Mouse (Mus musculus) mouse trophoblast stem cell (cell line): ENCODE results near the gene Dqx1.

Experiments
- in situ Hi-C, 2 experiments: fragments of 300-500 bp; cut with MseI, MboI; formaldehyde crosslinking; loops; 2 replicates in 1 of 2; 3 replicates in 1 of 2; pipeline ENCODE4 v1.15.1; 2025

Dqx1 gene

DNA sequence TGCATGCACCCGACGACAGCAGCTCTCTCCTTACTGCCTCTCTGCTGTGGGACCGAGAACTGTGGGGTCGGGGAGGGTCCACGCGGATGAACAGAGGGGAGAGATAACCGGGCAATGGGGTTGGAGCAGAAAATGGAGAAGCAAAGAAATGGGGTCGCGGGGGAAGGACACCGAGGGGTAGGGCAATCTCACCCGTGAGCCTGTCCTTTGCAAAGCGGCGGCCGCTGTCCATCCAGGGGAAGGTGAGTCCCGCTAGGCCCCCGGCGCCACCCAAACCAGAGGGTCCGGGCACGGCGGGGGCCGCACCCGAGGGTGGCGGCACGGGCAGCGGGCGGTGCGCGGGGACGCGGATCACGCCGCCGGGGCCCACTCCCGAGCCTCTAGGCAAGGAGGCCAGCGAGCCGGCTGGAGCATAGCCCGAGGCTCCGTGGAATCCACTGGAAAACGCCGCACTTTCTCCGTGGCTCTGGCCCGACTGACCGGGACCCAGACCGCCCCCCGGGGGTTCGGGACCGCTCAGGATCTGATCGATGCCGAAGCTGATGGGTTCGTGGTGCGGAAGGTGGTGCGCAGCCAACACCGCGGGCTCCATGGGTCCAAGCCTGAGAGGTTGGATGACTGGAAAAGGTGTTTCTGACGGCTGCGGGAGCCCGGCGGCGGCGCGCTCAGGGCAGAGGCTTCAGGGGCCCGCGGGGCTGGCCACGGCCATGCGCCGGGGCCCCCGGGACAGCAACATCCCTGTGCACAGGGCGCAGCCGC, 12.0 kb downstream of the Dqx1 start:
- in situ Hi-C loops, result no loop called here

DNA sequence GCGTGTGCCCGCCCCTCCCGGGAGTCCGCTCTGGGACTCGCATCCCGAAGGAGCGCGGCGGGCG, 12.4 kb downstream of the Dqx1 start, which contains the start of gene Tlx2:
Gene Tlx2, minus strand, starts transcription at position 47 of the 64 bp plus-strand sequence.
- in situ Hi-C loops, result no loop called here

DNA sequence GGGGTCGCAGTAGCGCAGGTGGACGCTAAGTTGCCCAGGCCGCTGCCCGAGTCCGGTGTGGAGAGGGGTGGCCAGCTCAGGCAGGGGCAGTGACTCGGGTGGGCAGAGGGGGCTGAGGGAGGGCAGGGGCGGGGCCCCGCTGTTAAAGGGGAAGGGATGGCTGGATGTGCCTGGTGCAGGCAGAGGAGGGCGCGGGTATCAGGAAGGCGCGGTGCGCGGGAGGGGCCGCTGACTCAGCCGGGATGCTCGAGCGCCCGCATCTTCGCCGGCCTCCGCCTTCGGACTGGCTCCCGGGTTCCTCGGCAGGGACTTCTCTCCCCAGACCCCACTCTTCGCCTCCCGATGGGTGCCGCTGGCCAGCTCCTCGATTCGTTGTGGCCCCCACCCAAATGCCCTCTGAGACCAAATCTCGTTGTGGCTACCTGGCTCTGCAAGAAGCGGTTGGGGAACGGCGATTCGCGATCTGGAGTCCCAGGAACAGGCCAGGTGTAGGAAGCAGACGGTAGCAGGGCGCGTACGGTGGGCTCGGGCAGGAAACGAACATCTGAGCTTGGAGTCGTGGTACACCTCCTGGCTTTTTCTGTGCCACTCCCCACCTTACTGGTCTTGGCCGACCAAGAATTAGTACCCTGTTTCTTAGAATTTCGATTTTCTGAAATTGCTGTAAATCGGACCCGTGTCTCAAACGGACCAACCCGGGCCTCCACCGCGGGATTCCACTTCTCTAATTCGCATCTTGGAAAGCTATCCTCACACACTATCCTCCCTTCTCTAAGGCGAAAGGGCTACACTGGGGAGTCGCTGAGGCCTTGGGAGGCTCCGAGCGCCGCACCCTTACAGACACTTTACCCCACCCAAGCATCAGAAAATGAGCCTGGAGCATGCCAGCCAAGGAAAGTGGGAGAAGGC, 12.9 kb downstream of the Dqx1 start:
- in situ Hi-C loops, result no loop called here

DNA sequence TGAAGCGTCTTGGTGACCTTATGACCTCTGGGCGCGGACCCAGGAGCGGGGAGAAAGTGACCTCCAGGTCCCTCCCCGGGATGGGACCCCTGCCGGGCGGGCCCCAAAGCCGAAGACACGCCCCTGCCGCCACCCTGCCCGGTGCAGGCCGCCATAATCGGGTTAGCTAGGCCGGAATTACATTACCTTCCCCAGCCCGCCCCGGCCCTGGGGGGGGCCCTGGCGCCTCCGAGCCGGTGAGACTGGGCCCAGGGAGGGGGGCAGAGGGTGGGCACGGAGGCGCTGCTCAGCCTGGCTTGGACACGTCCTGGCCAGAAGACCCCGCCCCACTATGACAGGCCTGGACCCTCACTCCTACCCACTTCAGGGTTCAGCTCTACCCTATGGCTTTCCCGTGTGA, 13.6 kb downstream of the Dqx1 start:
- in situ Hi-C loops, result no loop called here

DNA sequence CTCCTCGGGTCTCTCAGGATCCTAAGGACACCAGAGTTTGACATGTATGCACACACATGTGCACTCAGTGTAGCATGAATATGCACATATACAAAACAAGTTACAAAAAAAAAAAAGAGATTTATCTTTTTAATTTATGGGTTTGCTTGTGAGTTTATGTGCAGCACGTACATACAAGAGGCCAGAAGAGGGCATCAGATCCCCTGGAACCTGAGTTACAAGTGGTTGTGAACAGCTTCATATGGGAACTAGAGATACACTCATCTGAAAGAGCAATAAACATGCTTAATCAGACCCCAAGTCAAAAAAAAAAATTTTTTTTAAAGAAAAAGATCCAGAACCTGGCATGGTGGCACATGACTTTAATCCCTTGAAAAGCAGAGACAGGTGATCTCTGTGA, 17.3 kb downstream of the Dqx1 start:
- in situ Hi-C loops, result loop anchor here in 1 of 2 experiments (25.0 kb wide), 1 partner anchor 88 kb away; no protein-coding TSS in a partner anchor

DNA sequence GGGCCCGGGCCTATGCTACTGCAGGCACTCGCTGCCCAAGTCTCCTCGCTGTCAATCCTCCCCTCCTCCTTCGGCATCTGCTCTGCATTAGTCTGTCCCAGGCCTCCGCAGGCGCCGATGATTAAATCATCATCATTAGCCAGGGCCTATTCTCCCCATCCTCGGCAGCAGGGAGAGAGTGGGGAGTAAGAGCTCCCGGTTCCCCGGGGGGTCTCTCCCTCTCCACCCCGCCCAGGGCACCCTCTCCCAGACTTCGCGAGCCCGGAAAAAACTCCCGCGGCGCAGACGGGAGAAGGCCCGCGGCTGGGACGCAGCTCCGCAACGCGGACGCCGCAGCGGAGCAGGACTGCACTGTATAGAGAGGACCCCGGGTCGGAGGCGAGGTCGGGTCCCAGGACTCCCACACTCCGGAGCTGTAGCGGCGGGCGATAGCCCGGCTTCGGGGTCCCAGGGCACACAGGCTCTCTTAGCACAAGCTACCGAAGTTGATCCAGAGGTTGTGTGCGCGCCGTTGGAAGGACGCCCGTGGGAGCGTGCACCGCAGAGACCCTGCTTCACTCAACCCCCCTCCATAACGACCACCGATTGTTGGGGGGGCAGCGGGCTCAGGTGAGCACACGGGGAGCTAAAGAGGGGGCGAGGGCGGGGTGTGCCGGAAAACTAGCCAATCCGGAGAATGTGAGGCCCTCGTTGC, 20.1 kb downstream of the Dqx1 start, which contains the start of gene Pcgf1:
Gene Pcgf1, plus strand, starts transcription at position 240 of the 694 bp plus-strand sequence.
- in situ Hi-C loops, result loop anchor here in 1 of 2 experiments (25.0 kb wide), 1 partner anchor 90 kb away; no protein-coding TSS in a partner anchor

DNA sequence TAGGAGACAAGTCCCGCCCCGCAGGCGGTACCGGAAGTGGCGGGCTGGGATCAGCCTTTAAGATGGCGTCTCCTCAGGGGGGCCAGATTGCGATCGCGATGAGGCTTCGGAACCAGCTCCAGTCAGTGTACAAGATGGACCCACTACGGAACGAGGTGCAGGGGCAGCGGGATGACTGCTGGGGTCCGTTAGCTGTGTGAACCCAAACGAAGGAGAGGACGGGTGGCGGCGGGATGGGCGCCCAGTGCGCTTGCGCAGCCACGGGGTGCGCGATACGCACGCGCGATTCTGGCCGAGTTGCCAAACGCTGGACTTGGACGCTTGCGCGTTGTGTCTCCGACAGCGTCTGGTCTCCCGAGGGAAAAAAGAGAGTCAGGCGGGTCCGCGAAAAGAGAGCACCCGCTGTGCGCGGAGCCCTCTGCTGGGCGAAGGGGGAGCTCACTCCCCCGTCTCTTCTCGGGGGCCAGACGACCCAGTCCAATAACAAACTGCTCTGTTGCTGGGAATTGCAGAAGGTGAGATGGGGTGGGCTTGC, 20.7 kb downstream of the Dqx1 start:
- in situ Hi-C loops, result loop anchor here in 1 of 2 experiments (25.0 kb wide), 1 partner anchor 91 kb away; no protein-coding TSS in a partner anchor

DNA sequence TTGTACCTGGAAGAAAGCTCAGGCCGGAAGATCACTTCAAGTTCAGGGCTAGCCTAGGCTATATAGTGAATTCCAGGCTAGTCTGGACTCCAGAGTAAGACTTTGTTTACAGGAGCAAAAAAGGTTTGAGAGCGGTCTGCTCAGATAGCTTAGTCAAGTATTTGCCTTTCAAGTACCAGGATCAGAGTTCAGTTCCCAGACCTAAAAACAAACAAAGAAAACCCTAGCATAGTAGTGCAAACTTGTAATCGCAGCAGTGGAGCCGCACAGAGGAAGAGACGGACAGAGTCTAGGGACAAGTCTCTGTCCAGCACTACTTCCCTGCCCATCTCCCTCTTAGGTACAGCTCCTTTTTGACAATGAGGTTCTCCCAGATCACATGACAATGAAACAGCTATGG, 22.6 kb downstream of the Dqx1 start:
- in situ Hi-C loops, result loop anchor here in 1 of 2 experiments (25.0 kb wide), 1 partner anchor 93 kb away; no protein-coding TSS in a partner anchor

DNA sequence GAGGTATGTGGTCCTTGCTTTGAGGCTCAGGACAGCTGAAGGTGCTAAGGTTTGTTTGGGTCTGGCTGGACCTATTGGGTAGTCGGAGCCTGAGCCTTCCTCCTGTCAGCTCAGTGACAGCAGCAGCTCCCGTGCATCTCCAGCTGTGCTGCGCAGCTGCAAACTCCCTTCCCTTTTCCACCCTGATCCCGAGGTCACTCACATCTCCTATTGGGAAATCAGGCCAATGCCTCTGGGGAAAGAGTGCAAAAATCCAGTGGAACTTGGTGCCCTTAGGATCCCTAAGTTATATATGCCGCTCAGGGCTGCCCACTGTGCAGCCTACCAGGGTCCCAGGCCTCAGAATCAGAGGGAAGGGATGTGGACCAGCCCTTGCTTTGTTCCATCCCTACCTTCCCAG, 25.9 kb downstream of the Dqx1 start:
- in situ Hi-C loops, result loop anchor here in 1 of 2 experiments (25.0 kb wide), 1 partner anchor 96 kb away; no protein-coding TSS in a partner anchor

DNA sequence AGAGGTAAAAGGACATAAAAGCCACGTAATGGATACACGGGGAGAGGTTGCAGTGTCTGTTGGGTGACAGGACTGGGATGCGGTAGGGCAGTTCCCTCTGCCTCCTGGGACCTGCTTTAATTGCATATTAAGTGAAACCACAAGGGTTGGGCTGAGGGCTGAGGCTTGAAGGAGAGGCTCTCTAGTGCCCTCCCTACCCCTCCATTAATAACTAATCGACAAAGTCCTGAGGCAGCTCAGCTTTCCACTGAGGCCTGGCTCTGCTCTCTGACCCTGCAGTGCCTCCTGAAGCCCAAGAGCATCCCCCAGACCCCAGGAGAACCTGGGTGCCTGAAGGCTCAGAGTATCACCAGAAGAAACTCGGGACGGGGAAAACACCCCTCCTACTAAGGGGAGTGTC, 26.8 kb downstream of the Dqx1 start:
- in situ Hi-C loops, result loop anchor here in 1 of 2 experiments (25.0 kb wide), 1 partner anchor 97 kb away; no protein-coding TSS in a partner anchor

DNA sequence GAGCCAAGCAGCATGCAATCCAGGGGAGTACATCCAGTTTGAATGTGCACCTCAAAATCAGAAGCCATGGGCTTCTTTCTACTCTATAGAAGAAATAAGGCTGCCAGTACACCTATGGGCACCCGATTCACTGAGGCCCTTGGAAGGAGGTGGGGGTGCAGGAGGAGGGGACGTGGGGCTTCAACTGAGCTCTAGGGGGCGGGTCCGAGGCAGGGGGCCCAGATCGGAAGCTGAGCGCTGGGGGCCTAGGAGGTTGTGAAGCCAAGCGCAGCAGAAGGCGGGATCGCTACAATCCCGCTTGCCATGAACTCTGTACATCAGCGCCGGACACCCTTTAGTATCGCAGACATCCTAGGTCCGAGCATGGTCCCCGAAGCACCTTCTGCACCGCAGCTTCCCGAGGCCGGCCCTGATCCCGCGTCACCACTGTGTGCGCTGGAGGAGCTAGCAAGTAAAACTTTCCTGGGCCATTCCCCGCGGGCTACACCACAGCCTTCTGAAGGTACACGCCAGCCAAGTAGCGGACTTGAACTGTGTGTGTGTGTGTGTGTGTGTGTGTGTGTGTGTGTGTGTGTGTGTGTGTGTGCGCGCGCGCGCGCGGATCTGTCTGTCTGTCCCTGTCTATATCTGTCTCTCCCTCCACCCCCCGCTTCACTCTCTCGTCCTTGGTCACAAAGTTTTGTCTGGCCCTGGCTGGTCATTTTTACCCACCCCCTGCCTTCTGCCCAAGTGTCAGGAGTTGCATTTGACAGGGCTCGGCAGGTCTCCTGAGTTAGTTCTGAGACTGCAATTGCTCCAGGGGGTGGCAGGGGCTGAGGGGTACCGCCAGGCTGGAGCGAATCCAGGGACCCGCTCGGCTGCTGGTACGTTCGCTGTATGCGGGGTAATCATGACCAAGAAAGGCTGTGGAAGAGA, 28.7 kb downstream of the Dqx1 start, which contains the start of gene Lbx2:
Gene Lbx2, plus strand, starts transcription at position 247 of the 915 bp plus-strand sequence.
- in situ Hi-C loops, result loop anchor here in 1 of 2 experiments (25.0 kb wide), 1 partner anchor 99 kb away; no protein-coding TSS in a partner anchor

DNA sequence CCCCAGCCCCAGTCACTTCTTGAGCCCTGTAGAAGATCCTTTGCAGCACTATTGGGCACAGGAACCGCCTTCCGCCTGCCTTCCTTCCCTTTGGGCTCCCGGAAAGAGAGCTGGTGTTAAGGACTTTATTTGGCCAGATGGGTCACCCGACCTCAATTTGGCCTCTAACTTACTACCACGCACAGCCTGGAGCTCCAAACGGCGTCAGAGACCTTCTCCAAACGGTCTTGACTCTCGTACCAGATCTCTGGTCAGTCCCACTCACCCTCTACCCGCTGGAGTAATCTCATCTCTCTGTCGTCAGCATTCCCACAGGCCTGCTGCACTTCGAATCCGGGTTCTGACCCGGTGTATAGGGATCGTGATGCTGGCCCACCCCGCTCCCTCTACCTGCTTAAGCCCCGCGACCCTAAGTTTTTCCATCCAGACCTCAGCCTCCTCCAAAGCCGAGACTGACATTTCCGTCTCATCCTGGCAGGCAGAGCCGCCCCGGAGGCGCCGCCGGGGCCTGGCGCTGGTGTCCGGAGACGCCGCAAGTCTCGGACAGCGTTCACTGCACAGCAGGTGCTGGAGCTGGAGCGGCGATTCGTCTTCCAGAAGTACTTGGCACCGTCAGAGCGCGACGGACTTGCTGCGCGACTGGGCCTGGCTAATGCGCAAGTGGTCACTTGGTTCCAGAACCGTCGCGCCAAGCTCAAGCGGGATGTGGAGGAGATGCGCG, 29.7 kb downstream of the Dqx1 start:
- in situ Hi-C loops, result loop anchor here in 1 of 2 experiments (25.0 kb wide), 1 partner anchor 100 kb away; no protein-coding TSS in a partner anchor

DNA sequence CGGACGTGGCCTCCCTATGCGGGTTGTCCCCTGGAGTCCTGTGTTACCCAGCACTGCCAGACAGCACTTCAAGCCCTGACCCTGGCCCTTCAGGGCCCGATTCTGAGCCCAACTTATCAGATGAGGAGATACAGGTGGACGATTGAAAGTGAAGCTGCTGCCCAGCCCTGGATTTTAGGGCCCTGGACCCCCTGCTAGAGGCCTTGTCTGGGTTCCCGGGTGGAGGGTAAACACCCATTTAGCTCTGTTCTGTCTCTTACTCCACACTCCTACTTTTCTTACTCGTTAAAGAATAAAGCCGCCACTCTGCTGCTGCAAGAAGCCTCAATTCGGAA, 30.2 kb downstream of the Dqx1 start:
- in situ Hi-C loops, result loop anchor here in 1 of 2 experiments (25.0 kb wide), 1 partner anchor 101 kb away; no protein-coding TSS in a partner anchor

DNA sequence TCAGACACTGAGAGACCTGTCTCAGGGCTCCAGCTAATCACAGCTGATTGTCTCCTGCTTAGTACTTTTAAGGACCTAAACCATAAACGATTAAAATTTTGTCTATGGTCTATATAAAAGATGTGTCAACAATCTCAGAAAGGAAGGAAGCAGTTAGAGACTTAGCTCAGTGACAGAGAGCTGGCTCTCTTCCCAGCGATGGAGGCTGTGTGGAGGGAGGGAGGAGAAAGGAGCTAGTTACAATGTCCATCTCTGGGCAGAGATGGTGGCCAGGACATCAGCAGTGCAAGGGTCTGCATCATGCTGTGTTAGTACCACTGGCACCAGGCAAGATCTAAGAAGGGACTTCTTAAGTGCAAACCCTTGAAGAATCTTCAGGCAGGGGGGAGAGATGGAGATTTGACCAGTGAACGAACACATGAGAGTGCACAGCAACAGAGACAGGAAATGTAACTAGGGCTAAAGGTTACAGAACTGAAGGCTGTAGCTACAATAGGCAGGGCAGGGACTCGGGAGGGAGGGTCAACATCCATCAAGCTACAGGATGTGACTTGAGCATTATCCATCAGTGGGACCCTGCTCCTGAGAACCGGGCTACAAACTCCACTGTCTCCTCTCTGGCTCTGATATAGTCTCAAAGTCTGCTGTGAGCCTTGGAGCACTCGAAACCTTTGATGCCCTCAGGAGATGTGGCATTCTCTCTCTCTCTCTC, 34.9 kb downstream of the Dqx1 start:
- in situ Hi-C loops, result loop anchor here in 1 of 2 experiments (25.0 kb wide), 1 partner anchor 105 kb away; no protein-coding TSS in a partner anchor

DNA sequence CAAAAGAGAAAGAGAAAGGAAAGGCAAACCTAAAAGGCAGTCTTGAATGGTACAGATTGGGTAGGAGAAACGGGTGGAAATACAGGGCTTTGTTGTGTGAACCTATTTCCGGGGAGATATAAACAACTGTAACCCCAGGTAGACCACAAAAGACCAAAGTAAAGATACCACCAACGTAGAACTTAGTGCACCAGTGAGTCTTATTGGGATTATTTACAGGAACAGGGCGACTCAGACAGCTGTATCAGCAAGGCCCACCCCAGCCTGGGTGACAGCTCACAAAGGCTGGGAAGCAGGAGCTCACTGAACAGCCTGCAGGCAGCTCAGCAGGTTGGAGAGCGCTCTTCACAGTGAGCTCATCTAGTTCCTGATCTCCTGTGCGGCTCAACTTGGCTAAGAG, 38.3 kb downstream of the Dqx1 start:
- in situ Hi-C loops, result loop anchor here (5.0 to 25.0 kb wide), 2 partner anchors 99 to 109 kb away; no protein-coding TSS in a partner anchor

DNA sequence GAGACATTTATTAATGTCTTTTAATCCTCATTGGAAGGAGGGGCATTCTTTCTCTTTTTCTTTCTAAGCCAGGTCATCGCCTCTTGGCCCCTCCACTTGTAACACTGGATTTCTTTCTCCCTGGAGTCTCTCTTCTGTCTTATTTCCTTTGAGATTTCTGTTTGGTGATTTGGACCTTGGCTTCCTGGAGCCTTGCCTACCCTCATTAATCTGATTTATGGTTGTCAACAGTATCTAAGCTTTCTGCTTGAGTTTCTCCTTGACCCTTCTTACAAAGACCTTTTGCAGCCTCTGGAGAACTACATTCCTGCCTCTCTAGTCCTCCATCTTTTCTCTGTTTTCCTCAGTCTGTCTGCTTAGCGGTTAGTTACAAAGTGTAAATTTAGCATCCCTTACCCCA, 40.8 kb downstream of the Dqx1 start:
- in situ Hi-C loops, result loop anchor here (5.0 to 25.0 kb wide), 2 partner anchors 101 to 111 kb away; no protein-coding TSS in a partner anchor

DNA sequence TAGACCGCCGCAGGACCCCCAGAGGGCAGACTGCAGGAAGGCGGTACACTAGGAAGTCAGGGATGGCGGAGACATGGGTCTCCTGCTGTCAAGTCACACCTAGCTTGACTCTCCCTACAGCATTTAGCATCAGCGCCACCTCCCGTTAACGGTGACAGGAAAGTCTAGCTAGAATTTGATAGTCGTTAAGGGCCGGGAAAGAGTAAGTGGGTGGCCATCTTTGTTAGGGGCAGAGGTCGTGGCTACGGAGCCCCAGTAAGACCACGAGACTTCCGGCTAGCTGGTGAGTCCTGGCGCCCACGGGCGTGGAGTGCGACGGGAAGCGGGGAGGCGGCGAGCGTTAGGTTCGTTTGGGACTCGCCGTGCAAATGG, 43.7 kb downstream of the Dqx1 start, which contains the start of the genes Ccdc142 and Gm42688:
Gene Ccdc142, plus strand, starts transcription at position 286 of the 372 bp plus-strand sequence.
Gene Gm42688, plus strand, starts transcription at position 302 of the 372 bp plus-strand sequence.
- in situ Hi-C loops, result no loop called here

DNA sequence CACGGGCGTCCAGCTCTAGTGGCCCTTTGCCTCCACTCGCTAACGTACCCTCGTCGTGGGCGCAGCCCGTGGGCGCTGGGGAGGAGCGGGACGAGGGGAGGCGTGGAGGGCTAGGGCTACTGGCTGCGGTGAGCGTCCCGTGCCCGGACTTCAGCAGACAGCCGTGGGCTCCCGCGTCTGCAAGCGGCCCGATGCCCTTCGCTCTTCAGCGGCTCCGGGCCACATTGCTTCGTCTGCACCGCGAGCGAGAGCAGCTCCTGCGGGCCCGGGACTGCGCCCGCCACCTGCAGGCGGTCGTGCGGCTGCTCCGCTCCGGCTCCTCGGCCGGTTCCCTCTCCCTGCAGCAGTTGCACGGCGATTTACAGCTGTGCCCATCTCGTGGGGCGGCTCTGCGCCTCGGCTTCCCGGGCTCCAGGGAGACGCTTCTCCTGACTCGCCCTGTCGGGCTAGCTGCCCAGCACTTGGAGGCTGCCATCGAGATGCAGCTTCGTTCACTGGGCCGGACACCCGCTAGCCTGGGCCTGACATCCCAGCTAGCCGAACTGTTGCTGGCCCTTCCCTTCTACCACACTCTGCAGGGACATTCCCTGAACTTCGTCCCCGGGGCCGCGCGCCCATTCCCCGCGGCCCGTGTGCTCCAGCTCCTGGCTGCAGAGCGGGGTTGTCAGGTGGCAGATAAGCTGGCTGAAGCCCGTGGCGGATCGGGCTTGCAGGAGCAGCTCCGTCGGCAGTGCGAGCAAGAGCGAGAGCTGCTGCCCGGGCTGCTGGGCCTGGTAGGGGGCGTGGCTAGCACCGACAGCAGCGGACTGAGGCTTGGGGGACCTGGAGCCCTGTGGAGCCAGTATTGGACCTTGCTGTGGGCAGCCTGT, 44.3 kb downstream of the Dqx1 start:
- in situ Hi-C loops, result no loop called here
